Mouse (Mus musculus): Measurements from ENCODE around the gene Pbp2. TPM values are rescaled to one million over a fixed set of nuclear protein-coding genes. Genes with fewer than 3 reads are reported as not detected.
A peak's percentile ranks its signal among the peaks of the same experiment; 100 is the strongest.

Gene Pbp2
- under 1 TPM; 0.41 to 0.60 TPM for total RNA-seq (2021)
- long read RNA-seq, experiment 1 = 0 reads
- long read RNA-seq, experiment 2 = 0 reads

DNA sequence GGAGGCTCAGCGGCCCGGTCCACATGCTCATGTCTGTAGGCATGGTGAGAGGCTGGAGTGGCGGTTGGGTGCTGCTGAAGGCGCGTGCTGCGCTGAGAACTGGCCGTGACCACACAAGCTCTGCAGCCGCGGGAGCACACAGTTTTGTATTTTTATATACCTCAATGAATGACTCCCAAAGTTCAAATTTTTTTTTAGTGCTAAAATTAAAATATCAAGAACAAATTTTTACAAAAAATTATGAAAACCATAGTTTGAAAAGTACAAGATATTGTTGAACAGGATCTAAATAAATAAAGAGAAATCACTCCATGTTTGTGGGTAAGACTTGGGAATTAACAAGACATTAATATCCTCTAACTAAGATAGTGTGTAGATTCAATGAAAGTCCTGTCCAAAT is at the start of gene Pbp2:
Gene Pbp2, minus strand, starts transcription at position 101 of the 400 bp plus-strand sequence.
- DNase-seq (ENCODE audit: low spot score in 2 of 2) = no peak

DNA sequence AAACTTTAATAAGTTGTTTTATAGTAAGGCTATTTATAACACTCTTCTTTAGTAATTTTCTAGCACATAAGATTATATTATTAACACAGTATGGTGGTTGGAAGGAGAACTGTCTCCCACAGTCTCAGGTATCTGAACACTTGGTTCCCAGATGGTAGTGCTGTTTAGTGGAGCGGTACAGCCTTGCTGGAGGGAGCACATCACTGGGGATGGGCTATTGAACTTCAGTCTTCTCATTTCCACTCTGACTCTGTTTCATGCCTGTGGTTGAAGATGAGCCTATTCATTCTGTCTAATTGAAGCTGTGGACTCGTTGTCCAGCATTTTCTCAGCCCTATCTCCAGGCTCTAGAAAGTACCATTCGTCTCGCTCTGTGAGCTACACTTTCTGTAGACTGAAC is 44.7 kb upstream of the Pbp2 start:
- no peak for DNase-seq (ENCODE audit: low spot score in 2 of 2)

DNA sequence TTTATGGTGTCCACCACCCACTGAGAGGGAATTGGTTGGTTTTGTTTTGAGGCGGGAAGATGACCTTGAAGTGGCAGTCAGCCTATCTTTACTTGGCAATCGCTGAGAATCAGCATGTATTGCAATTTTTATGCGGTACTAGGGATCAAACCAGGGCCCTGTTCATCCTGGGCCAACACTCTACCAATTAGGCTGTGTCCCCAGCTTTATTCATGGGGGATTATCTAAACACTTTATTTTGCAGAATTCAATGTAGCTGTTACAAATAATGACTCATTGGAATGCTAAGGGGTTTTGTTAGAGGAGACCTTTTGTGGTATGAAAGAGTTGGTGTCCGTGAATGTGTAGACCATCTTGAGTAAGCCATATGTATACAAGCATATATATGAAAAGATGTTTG is 42.3 kb upstream of the Pbp2 start:
- no peak for DNase-seq (ENCODE audit: low spot score in 2 of 2)

DNA sequence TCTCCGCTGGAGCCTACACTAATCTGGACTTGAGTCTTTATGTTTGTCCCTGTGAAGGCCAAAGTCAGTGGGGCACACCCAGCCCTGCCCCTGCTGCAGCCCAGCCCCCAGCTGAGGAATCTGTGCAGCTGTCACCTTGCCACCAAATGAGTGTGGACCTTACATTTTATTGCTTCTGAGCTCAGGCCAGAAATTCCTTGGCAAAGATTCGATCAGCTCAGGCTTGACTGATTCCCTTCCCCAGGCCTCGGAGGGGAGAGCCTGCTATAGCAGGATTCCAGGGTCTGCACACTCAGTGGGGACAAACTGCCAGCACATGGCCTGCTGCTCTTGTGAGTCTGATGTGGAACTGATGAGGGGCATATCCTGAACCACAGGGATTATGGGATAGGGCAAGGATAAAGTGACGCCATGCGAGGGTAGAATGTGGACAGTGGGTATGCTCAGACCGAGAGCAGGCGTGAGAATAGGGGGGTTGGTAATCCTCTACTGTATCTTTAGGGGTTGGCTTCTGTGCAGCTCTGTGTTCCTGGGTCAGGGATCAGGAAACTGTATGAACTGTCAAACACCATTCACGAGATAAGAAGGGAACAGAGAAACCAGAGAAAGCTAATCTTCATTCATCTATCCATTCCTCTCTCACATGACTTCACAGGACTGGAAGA is 41.6 kb upstream of the Pbp2 start:
- no peak for DNase-seq (ENCODE audit: low spot score in 2 of 2)

DNA sequence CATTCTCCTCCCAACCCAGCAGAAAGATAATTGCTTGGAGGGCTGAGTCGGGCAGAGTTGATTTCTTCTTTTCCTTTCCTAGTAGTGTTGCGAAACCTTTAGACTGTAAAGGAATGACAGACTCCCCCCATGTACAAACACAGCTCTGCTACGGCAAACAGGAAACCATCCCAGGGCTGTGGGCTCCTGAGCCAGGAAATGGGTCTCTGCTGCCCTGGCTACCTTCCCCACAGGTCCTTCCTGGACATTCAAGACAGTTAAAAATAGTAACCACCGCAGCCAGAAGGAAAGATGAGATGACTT is 30.8 kb upstream of the Pbp2 start:
- no peak for DNase-seq (ENCODE audit: low spot score in 2 of 2)

DNA sequence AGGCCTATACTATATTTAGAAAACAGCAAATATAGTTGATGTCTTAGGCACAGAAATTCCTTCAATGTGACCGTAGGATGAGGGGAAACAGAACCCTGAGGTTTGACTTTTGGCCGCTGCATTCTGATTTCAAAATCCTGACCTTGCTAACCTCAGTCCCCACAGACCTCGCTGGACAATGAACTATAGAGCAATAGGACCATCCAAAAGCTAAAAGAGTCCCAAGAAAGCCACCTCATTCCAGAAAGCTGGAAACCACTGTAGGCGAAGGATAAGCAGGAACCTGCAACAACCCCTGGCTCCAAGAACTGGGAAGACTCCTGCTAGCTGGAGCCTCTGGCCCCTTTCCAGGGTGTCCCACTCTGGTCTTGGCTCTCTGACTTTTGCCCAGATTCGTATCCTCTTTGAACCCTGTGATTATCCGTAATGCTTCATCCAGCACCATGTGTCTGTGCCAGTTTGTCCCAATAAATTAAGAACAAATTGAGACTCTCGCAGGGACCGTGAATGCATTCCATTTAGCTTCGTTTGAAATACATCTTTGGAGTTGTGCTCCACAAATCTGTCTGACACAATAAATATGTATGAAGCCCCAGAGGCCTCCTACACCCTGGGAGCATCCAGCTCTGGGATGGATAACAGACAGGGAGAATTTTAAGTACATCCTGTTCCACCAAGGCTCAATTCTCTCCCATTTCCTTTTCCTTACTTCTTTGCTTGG is 30.3 kb upstream of the Pbp2 start:
- DNase-seq (ENCODE audit: low spot score in 2 of 2) = peak in 1 of 2 experiments; percentile 31

DNA sequence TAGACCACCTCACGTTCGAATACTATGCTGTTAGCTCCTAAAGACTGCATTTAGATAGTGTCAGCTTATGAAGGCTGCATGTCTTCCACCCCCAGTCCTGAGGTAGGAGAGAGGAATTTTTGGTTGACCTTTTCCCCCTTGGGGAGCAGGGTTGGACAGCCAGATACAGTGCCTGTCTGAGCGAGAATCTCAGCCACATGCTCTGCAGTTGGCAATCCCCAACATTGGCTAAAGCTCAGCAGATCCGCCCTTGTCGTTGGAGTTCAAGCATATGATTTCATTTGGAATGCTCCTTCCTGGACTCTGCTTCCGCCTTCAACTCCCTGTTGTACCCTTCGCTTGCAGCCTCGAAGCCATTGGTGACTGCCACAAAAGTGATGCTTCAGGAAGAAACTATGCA is 26.2 kb upstream of the Pbp2 start:
- no peak for DNase-seq (ENCODE audit: low spot score in 2 of 2)

DNA sequence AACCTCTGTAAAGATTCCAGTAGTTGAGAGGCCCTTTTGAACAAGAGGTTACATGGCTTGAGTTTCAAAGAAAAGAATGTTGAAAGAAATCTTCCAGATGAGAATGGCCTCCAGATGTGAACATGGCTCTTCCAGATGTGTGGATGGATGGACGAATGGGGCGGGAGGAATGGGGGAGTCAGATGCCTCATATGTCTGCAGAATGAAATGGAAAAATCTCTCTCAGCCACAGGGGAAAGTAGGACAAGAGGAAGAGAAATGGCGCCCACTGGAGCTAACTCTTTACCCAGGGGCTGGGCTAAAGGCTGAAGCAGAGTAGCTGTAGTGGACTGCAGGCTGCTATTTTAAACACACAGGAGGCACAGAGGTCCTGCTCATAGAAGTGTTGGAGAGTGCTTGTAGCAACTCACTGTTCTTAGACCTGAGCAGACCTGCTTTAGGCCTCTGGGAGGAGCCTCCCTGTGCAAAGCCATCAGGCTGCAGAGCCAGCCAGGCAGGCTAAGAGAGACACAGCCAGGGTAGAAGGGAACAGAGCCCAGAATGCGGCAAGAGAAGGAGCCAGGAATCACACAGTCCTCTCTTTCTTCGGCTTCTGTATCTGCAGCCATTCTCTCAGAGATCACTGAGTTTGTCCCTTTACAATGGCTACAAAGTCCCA is 23.9 kb upstream of the Pbp2 start:
- peak in 1 of 2 experiments; percentile 12 for DNase-seq (ENCODE audit: low spot score in 2 of 2)

DNA sequence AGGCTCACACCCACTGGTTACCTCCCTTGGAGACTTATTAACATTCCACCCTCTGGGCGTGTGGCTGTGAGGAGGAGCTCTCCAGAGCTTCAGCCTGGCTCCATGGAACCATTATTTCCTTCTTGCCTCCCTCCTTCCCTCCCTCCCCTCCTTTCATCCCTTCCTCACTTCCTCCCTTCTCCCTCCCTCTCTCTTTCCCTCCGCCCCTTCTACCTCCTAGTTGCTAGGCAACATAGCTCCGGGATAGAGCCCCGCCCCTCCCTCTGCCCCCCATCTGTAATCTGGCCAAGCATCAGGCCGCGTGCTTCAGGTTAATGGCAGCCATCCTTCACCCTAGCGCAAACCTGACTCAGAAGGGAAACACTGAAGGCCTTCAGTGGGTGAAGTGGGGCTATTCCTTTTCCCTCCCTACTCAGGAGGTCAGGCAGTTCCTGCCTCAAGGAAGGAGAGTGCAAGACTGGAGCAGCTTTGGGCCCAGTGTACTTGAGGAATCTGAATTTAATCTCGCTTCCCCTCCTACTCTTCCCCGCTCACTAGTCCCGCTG is 22.6 kb upstream of the Pbp2 start:
- no peak for DNase-seq (ENCODE audit: low spot score in 2 of 2)

DNA sequence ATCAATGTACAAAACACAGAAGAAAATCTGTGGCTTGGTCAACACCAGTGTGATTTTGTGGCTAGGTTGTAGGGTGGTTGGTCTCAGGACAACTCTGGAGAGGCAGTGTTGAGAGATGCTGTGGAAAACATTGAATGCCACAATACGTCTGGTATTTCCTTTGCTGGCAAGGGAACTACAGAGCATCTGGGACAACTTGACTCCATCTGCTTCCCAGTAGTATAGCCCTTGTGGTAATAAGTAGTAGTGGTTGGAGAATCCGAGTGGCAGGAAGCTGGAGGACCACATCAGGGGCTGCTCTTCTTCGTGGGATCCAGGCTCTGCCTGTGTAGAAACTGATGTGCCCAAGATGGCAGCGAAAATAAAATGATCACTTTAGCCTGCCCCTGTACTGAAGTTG is 21.7 kb upstream of the Pbp2 start:
- DNase-seq (ENCODE audit: low spot score in 2 of 2) = peak; percentile 37 to 61

DNA sequence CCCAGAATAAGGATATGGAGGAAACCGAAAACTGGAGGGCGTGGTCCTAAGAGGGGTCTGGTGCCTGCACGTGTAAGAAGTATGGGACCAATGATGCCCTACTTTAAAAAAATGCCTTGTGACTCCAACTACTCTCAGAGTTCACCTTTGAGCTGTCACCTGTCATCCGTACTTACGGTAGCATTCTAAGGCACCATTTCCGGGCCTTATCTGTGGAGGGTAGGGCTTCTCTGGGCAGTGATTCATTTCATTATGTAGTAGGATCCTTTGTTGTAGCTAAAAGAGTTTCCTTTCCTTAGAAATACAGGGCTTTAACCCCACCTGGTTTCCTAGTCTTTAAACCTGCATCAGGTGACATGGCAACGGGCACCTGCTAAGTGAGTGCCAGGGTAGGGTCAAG is 16.6 kb upstream of the Pbp2 start:
- no peak for DNase-seq (ENCODE audit: low spot score in 2 of 2)

DNA sequence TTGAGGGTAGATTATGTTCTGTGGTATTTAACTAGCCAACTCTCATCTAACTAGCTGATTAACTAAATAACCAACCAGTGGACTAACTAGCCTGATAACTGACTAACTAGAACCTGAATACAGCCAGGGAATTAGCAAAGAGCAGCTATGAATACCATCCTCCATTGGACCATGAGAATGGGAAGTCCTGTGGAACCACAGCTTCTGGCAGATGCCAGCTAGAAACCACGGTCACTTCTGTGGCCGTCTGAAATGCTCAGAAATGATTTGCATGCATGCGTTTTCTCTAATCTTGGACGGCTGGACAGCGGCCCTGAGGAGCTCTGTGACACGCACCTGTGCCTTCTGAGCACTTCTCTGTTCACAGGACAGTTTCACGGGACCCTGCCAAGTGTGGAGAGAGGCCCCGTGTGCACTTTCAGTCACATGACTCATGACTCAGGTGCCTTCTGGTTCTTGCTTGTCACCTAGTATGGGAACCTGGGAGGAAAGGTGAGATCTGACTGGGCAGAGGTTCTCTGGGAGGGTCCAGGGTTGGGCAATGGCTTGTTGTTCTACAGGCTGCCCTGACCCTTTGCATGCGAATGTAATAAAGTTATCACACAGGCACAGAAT is 14.6 kb upstream of the Pbp2 start:
- no peak for DNase-seq (ENCODE audit: low spot score in 2 of 2)

DNA sequence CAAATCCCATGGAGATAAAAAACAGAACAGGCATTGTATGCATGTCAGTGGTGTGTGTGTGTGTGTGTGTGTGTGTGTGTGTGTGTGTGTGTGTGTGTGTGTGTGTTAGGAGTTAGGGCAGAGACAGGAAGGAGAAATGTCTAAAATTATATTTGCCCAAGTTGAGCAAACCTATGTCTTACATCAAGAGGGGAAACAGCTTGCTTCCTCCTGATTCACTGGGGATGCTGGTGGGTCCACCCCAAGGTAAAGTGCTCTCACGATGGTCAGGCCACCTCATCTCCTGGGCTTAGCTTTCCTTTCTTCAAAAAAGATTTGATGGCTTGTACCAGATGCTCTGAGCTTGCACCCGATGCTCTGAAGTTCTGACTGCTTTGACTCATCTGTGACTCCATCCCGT is 13.9 kb upstream of the Pbp2 start:
- DNase-seq (ENCODE audit: low spot score in 2 of 2) = no peak

DNA sequence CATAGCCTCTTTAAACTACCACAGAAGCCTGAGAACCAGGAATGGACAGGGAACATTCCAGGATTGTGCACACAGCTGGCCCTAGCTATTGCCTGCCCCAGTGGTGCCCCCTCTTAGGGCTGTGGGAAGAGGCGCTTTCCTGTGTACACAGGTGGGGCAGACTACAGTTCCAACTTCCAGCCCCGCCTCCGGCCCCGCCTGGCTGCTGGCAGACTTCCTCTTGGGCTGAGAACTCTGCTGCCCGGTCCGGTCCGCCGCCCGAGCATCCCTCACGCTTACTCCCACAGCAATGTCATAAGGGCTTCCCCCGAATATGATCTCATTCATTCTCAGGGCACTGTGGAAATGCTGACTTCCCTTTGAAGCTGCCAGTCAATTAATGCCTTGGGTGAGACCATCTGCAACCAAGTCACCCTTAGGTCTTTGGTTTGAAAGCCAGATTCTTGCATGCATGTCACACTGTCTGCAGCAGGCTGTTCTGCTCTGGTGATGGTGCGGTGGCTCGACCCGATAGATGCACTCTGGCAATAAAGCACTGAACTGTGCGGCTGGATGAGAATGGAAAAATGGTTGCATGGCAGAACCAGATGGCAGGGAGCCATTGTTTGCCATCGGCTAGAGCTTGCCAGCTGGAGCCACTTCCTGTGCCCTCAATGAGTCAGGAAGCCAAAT is 13.2 kb upstream of the Pbp2 start:
- DNase-seq (ENCODE audit: low spot score in 2 of 2) = peak in 1 of 2 experiments; percentile 13

DNA sequence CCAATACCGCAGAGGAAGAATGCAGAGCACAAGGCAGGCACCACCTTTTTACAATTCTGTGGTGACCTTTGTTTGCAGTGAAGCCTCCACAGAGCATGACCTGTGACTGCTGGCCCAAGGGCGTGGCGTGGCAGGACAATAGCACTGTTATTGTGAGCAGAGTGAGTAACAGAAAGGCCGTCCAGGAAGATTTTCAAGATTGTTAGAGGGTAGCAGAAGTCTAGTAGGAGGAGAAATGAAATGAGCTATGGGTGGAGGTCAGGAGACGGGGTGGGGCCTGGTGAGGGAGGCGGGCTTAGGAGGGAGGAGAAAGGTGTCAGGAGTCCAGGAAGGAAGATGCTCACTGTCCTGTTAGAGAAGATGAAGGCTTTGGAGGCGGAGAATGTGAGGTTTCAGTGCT is 12.5 kb upstream of the Pbp2 start:
- DNase-seq (ENCODE audit: low spot score in 2 of 2) = no peak

DNA sequence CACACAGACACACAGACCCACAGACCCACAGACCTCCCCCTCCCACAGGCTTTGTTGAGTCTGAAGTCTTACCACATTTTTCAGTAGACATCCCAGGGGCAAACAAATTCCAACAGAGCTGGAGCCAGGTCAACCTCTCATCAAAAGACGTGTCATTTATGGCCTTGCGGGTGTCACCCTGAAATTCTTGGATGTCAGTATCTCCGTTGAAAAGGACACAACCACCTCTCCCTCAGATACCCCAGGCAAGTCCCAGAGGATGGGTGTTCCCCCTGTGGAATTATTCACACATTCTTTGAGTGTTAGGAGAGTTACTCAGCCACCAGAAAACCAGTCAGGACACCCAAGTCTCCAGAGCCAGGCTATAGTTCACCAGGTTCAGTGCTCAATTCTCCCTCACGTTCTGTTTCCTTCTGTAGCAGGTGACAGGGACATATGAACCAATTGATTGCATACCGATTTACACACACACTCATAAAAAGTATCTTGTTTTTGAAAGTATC is 9.3 kb upstream of the Pbp2 start:
- no peak for DNase-seq (ENCODE audit: low spot score in 2 of 2)

DNA sequence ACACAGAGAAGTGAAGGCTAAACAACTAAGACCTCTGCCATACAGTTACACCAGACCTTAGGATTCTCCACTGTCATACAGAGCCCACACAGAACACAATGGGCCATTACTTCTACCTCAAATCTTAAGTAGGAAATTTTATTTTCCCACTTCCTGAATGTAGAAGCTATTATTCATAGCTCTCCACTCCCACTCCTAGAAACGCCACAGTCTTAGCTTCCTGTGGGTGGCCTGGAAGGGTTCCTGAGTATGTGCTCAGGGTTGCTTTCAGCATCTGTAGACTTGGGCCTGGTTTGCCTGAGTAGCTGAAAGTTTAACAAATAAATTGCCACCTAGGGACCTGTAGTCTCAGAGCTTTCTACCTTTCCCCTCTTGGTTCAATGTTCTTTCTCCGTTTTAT is 5.9 kb upstream of the Pbp2 start:
- no peak for DNase-seq (ENCODE audit: low spot score in 2 of 2)

DNA sequence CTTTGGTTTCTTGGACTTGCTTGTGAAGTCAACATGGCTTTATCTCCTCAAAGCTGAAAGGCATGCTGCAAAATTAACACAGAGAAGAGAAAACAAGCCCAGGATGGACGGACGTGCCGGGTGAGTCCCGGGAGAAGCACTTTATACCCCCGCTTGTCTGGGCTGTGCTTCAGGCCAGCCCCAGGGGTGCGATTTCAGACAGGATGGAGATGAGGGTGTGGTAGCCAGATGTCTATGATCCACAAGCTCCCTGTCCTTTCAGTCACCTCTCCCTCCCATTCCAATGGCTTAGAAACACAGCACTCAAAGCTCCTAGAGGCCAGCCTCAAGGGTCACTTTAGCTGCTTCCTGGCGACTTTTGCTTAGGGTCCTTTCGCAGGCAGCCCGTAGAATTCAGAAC is 3.8 kb upstream of the Pbp2 start:
- no peak for DNase-seq (ENCODE audit: low spot score in 2 of 2)

DNA sequence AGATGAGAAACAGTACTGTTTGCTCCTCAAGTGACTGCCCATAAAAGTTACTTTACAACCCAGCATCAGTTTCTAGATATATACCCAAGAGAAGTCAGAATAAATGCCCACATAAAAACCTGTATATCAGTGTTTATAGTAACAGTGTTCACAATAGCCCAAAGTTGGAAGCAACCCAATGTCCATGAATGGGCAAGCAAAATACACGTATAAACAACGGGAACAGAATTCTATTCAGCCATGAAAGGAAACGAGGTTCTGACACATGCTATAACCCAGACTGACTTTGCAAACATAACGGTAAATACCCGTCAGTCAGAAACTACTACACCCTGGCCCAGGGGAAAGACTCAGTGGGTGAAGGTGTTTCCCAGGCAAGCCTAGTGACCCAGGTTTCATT is 1.8 kb upstream of the Pbp2 start:
- DNase-seq (ENCODE audit: low spot score in 2 of 2) = no peak

DNA sequence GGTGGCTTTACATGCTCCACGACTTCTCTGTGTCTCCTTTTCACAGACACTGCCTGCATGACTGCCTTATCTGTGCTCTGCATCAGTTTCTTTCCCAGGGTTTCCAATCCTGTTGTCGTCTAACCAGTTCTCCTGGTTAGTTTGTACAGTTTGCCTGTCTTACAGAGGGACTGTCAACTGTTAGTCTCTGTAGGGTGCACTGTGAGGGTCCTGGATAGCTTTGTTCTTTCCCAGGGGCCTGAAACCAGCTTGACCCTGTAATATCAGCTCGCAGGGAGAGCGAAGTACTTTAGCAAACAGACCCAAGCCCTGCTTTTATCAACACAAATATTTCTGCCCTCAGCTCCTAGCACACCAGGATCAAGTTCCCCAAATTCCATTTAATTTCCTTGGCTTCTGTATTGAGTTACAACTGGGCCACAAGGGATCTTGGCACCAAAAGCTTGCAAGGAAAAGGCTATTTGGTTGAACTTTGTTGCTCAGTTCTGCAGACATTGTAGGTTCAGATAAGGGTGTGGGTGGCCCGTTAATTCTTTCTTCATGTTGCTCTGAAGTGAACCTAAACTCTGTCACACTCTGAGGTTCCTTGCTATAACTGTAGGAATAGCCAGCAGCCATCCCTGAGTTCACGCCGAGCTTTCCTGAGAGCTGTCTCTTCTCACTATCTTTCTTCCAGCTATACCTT is 5.5 kb downstream of the Pbp2 start:
- DNase-seq (ENCODE audit: low spot score in 2 of 2) = no peak

All from layer of hippocampus, postnatal 14 days (tissue).